Mouse (Mus musculus) lung, embryonic 15.5 days (tissue): ENCODE measurements around the gene Smo. TPM values are rescaled to one million over a fixed set of nuclear protein-coding genes. Genes with fewer than 3 reads are reported as not detected.

ENCODE experiments used
- ATAC-seq: fragments of 200-750 bp; cut with Nextera tagmentation; 2 replicates; pipeline ENCODE4 v1.8.0; 2017; ENCODE audit warnings: moderate number of reproducible peaks, borderline replicate concordance; ENCODE audit not compliant: low FRiP score, low TSS enrichment; ENCODE audit errors: extremely low read depth
- H3K27ac ChIP-seq: fragments of 300-500 bp; sonication (generic); 2 replicates; pipeline ENCODE4 v1.5.1; 2015; ENCODE audit warnings: moderate library complexity, mild to moderate bottlenecking, inconsistent platforms
- H3K27me3 ChIP-seq: fragments of 300-500 bp; sonication (generic); 2 replicates; pipeline ENCODE4 v1.6.1; 2015; ENCODE audit warnings: inconsistent platforms
- H3K36me3 ChIP-seq: fragments of 300-500 bp; sonication (generic); 2 replicates; pipeline ENCODE4 v1.6.1; 2015; ENCODE audit warnings: inconsistent platforms
- H3K4me1 ChIP-seq: fragments of 300-500 bp; sonication (generic); 2 replicates; pipeline ENCODE4 v1.6.1; 2015; ENCODE audit warnings: inconsistent platforms
- H3K4me2 ChIP-seq: fragments of 300-500 bp; sonication (generic); 2 replicates; pipeline ENCODE4 v1.6.1; 2015; ENCODE audit warnings: inconsistent platforms, mild to moderate bottlenecking, moderate library complexity
- H3K4me3 ChIP-seq: fragments of 300-500 bp; sonication (generic); 2 replicates; pipeline ENCODE4 v1.5.1; 2015; ENCODE audit warnings: mild to moderate bottlenecking, inconsistent platforms
- H3K9ac ChIP-seq: fragments of 300-500 bp; sonication (generic); 2 replicates; pipeline ENCODE4 v1.6.1; 2015; ENCODE audit warnings: inconsistent platforms
- H3K9me3 ChIP-seq: fragments of 300-500 bp; sonication (generic); 2 replicates; pipeline ENCODE4 v1.6.1; 2016; ENCODE audit warnings: inconsistent platforms
- WGBS: fragments of 180-500 bp; shearing (Covaris S2); methylation state at CpG from one replicate; pipeline ENCODE4 v1.1.7; 2015; 5-methylcytosine and 5-hydroxymethylcytosine counted together
- polyA plus RNA-seq: library from polyadenylated mRNA; unstranded; fragments of >200 nt; fragmentation: Nextera tagmentation; extraction: Ambion mirVana; gene quantifications from 2 replicates; pipeline ENCODE4 v1.2.1, GENCODE M21; 2015

Gene Smo
- polyA plus RNA-seq, 1 experiment from 2014 or later, result 41.6 TPM

DNA sequence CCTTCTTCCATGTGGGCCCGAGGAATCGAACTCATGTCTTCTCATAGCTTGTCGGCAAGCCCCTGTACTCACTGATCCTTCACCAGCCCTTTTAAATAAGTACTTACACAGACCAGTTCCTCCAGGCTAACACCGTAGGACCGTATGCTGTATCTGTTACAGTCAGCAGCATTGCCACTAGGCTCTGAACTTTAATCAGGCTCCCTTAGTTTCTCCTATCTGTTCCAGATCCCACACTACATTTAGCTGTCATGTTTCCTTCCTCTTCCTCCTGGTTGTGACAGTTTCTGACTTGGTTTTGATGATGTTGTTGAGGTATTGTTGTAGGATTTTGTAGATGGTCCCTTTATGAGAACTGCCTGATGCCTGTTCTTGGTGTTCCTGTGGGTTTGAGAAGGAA lies 31.2 kb upstream of the Smo start:
- ATAC-seq, result no peak

GRCm38 (mm10) chr6:29707902-29708301 lies 27.4 kb upstream of the Smo start:
- no peaks in the 10 kb centered on the region for H3K9me3 ChIP-seq
- no peak overlapping the region for H3K4me2 ChIP-seq
- H3K9ac ChIP-seq, result no peak overlapping the region
- H3K36me3 ChIP-seq, result no peaks in the 10 kb centered on the region
- no peaks in the 10 kb centered on the region for H3K27me3 ChIP-seq
- H3K27ac ChIP-seq, result no peak overlapping the region
- H3K4me1 ChIP-seq, result no peaks in the 10 kb centered on the region
- ATAC-seq, result no peak
- 22% methylated on average over 2 of the region's 2 CpGs for WGBS
- no peak overlapping the region for H3K4me3 ChIP-seq

More for the DNA sequence above, 31.2 kb upstream of the Smo start:
- Histone ChIP-seq H3K27ac (no peak overlapping the region), H3K4me1 (no peaks in the 10 kb centered on the region), H3K27me3 (no peaks in the 10 kb centered on the region), H3K9ac (no peak overlapping the region), H3K36me3 (no peaks in the 10 kb centered on the region), H3K4me2 (no peak overlapping the region), H3K9me3 (no peaks in the 10 kb centered on the region), H3K4me3 (no peak overlapping the region)
- whole genome bisulfite sequencing, result 80% methylated on average over 5 of the region's 5 CpGs

GRCm38 (mm10) chr6:29711318-29711717 lies 24.0 kb upstream of the Smo start:
- H3K36me3 ChIP-seq, result no peaks in the 10 kb centered on the region
- H3K4me3 ChIP-seq, result no peak overlapping the region
- H3K27ac ChIP-seq, result no peak overlapping the region
- no peaks in the 10 kb centered on the region for H3K9me3 ChIP-seq
- no peak overlapping the region for H3K4me2 ChIP-seq
- no peaks in the 10 kb centered on the region for H3K4me1 ChIP-seq
- 73% methylated on average over 3 of the region's 3 CpGs for WGBS
- no peak for ATAC-seq
- no peaks in the 10 kb centered on the region for H3K27me3 ChIP-seq
- no peak overlapping the region for H3K9ac ChIP-seq

- Histone ChIP-seq H3K4me1 (peaks cover 5% of the 10 kb centered on the region; the same call in 1 of the 2 replicates), H3K4me2 (no peak overlapping the region), H3K9me3 (no peaks in the 10 kb centered on the region), H3K9ac (no peak overlapping the region), H3K27me3 (no peaks in the 10 kb centered on the region), H3K36me3 (no peaks in the 10 kb centered on the region), H3K27ac (no peak overlapping the region), H3K4me3 (no peak overlapping the region)
- ATAC-seq, result no peak
- 35% methylated on average over 3 of the region's 3 CpGs for whole genome bisulfite sequencing
These were observed 23.2 kb upstream of the Smo start for GRCm38 (mm10) chr6:29712011-29712584.

- H3K4me3 ChIP-seq, result no peak overlapping the region
- ATAC-seq, result no peak
- H3K36me3 ChIP-seq, result no peaks in the 10 kb centered on the region
- 54% methylated on average over 10 of the region's 10 CpGs for WGBS
- peaks cover 2% of the 10 kb centered on the region; the same call in 1 of the 2 replicates for H3K27me3 ChIP-seq
- H3K9ac ChIP-seq, result no peak overlapping the region
- H3K9me3 ChIP-seq, result no peaks in the 10 kb centered on the region
- peaks cover 29% of the 10 kb centered on the region for H3K4me1 ChIP-seq
- H3K27ac ChIP-seq, result no peak overlapping the region
- no peak overlapping the region for H3K4me2 ChIP-seq
These were observed 18.5 kb upstream of the Smo start for GRCm38 (mm10) chr6:29716624-29717365.

DNA sequence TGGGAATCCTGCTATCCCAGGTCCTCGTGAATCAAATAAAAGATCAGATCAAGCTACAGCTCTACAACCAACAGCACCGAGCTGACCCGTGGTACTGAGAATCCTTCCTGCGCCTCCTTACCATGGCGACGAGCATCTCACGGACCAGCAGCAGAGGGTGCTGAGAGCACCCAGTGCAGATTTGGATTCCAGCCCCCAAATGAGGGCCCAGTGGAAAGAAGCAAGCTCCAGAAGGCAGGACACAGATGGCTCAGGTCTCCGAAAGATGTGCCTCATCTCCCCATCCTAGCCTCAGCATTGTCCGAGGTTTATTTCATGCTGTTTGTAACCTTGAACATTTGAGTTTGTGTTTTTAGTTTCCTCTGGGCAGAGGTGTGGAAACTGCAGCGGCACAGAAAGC lies 17.8 kb upstream of the Smo start:
- H3K4me3 ChIP-seq, result no peak overlapping the region
- 59% methylated on average over 10 of the region's 10 CpGs for whole genome bisulfite sequencing

DNA sequence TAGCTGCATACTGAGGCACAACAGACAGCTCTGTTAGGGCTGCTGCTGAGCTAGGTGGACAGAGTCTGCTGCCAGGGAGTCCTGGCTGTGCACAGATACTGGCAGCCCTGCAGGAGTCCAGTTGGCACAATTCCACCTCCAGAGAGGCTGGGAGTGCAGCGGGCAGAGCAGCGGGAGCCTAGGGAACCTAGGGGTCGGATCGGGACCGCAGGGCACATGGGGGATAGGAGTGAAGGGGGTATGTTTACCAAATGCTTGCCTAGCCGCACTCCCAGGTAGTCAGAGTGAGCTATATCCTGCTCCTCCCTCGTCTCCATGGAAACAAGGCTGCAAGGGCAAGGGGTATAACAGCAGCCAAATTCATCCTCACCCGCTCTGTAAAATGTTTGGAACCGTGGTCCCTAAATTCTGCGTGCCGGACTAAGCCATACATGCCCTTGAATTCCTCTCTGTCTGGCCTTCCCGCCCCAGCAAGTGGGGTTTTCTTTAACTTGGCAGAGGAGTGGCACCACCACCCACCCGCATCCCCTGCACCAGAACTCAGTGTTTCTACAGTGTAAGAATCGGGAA lies 17.3 kb upstream of the Smo start:
- no peaks in the 10 kb centered on the region for H3K36me3 ChIP-seq
- H3K27me3 ChIP-seq, result peaks cover 2% of the 10 kb centered on the region; the same call in 1 of the 2 replicates
- H3K27ac ChIP-seq, result peak overlapping the region; percentile 7; the same call in 1 of the 2 replicates
- ATAC-seq, result 0 out of 2 replicates have a peak, but pooled peaks have one; percentile 11
- peaks cover 29% of the 10 kb centered on the region for H3K4me1 ChIP-seq
- no peak overlapping the region for H3K4me3 ChIP-seq
- no peak overlapping the region for H3K9ac ChIP-seq
- WGBS, result 7% methylated on average over 14 of the region's 14 CpGs
- no peaks in the 10 kb centered on the region for H3K9me3 ChIP-seq
- H3K4me2 ChIP-seq, result peak overlapping the region; percentile 72

More for the DNA sequence above, 17.8 kb upstream of the Smo start:
- Histone ChIP-seq H3K27ac (no peak overlapping the region), H3K27me3 (peaks cover 2% of the 10 kb centered on the region; the same call in 1 of the 2 replicates), H3K4me2 (peak overlapping the region; percentile 72), H3K9me3 (no peaks in the 10 kb centered on the region), H3K4me1 (peaks cover 29% of the 10 kb centered on the region), H3K9ac (no peak overlapping the region), H3K36me3 (no peaks in the 10 kb centered on the region)
- ATAC-seq, result no peak

DNA sequence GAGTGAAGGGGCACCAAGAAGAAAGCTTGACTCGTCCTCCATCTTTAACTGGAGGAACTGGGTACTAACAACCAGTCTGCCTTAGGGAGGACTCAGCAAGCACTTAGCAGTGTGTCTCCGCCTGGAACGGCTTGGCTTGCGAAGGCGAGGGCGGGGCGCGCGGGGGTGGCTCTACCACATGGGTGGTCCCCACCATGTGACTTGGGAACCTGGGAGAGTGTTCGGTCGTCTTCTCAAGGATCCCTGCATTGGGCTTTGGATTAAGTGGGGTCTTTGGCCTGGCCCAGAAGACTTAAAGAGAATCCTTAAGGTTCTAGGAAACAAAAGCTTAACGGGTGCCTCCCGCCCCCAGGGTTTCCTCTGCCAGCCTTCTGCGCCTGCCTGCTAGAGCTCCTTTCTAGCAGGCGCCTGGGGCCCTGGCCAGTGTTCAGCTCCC lies 16.4 kb upstream of the Smo start:
- peaks cover 2% of the 10 kb centered on the region; the same call in 1 of the 2 replicates for H3K27me3 ChIP-seq
- H3K27ac ChIP-seq, result peak overlapping the region; percentile 68
- peak overlapping the region; percentile 30 for H3K9ac ChIP-seq
- WGBS, result 2% methylated on average over 15 of the region's 15 CpGs
- peak; percentile 81 for ATAC-seq
- H3K4me3 ChIP-seq, result peak overlapping the region; percentile 38
- peaks cover 29% of the 10 kb centered on the region for H3K4me1 ChIP-seq
- H3K9me3 ChIP-seq, result no peaks in the 10 kb centered on the region
- peak overlapping the region; percentile 72 for H3K4me2 ChIP-seq
- no peaks in the 10 kb centered on the region for H3K36me3 ChIP-seq

- H3K4me1 ChIP-seq, result peaks cover 29% of the 10 kb centered on the region
- H3K27me3 ChIP-seq, result peaks cover 2% of the 10 kb centered on the region; the same call in 1 of the 2 replicates
- no peak overlapping the region for H3K4me3 ChIP-seq
- no peak overlapping the region for H3K4me2 ChIP-seq
- no peaks in the 10 kb centered on the region for H3K9me3 ChIP-seq
- H3K9ac ChIP-seq, result no peak overlapping the region
- H3K36me3 ChIP-seq, result no peaks in the 10 kb centered on the region
- ATAC-seq, result no peak
- 63% methylated on average over 2 of the region's 2 CpGs for WGBS
- H3K27ac ChIP-seq, result no peak overlapping the region
These were observed 13.4 kb upstream of the Smo start for GRCm38 (mm10) chr6:29721890-29722289.

GRCm38 (mm10) chr6:29726576-29727200 lies 8.6 kb upstream of the Smo start:
- ATAC-seq, result peak; percentile 73
- Histone ChIP-seq H3K27ac (peak overlapping the region; percentile 13), H3K36me3 (no peaks in the 10 kb centered on the region), H3K27me3 (no peaks in the 10 kb centered on the region; the same call in 1 of the 2 replicates), H3K4me3 (no peak overlapping the region), H3K4me1 (peaks cover 13% of the 10 kb centered on the region), H3K9ac (no peak overlapping the region), H3K4me2 (no peak overlapping the region), H3K9me3 (no peaks in the 10 kb centered on the region)
- WGBS, result 45% methylated on average over 1 of the region's 1 CpGs

DNA sequence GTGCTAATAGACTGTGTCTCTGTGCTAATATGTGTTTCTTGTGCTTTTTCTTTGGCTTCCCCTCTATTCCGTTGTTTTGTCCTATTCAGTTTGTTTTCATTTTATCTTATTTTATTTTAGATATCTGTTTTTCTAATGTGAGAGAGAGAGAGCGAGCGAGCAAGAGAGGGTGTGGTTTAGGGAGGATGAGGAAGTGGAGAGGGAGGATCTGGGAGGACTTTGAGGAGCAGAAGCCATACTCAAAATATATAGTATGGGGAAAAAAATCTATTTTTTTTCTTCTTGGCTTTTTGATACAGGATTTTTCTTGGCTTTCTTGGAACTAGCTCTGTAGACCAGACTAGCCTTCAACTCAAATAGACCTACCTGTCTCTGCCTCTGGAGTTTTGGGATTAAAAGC lies 7.3 kb upstream of the Smo start:
- no peak for ATAC-seq
- WGBS, result 72% methylated on average over 3 of the region's 3 CpGs
- no peaks in the 10 kb centered on the region for H3K36me3 ChIP-seq

More for the DNA sequence above, 7.3 kb upstream of the Smo start:
- Histone ChIP-seq H3K27ac (no peak overlapping the region), H3K4me2 (no peak overlapping the region), H3K9ac (no peak overlapping the region), H3K27me3 (no peaks in the 10 kb centered on the region; the same call in 1 of the 2 replicates), H3K4me1 (peaks cover 13% of the 10 kb centered on the region), H3K9me3 (no peaks in the 10 kb centered on the region), H3K4me3 (no peak overlapping the region)
